Mouse (Mus musculus) C2C12 (cell line): ENCODE measurements around the gene A730061H03Rik.

ENCODE experiments used
- CTCF ChIP-seq: IDR thresholded peaks from one replicate; pipeline ENCODE4 v1.5.1; 2011; ENCODE audit not compliant: control insufficient read depth, insufficient read depth, insufficient read length
- MYOG ChIP-seq: IDR thresholded peaks from one replicate; pipeline ENCODE4 v1.6.1; 2011; ENCODE audit not compliant: control insufficient read depth, insufficient read length; ENCODE audit errors: extremely low read depth
- USF1 ChIP-seq: IDR thresholded peaks from one replicate; pipeline ENCODE4 v1.6.1; 2011; ENCODE audit warnings: low read depth, mild to moderate bottlenecking, control low read depth, moderate library complexity

GRCm38 (mm10) chr14:55558740-55559448, 1.3 kb downstream of the A730061H03Rik start:
- TF ChIP-seq CTCF (no peak), USF1 (no peak), MYOG (no peak)
